Mouse (Mus musculus) cerebellum, adult 11-12 months (tissue): ENCODE results near the gene Clcn7.

Experiments used
- DNase-seq: peaks from one replicate; pipeline ENCODE4 v3.0.0; 2022

The Clcn7 gene

GRCm38 (mm10) chr17:25127681-25128080 is 5.5 kb upstream of the Clcn7 start:
- no peak for DNase-seq

GRCm38 (mm10) chr17:25130060-25130459 is 3.1 kb upstream of the Clcn7 start:
- no peak for DNase-seq

- no peak for DNase-seq
Observed at GRCm38 (mm10) chr17:25135622-25136021, 2.4 kb downstream of the Clcn7 start.

GRCm38 (mm10) chr17:25138803-25139202 is 5.6 kb downstream of the Clcn7 start:
- DNase-seq, result no peak

GRCm38 (mm10) chr17:25139960-25140359 is 6.8 kb downstream of the Clcn7 start:
- DNase-seq, result no peak

- DNase-seq, result no peak
Observed at GRCm38 (mm10) chr17:25162161-25162560, 29.0 kb downstream of the Clcn7 start, which contains the start of gene Ccdc154. Ccdc154 (plus strand) TSS chr17:25162461.

- no peak for DNase-seq
Observed at GRCm38 (mm10) chr17:25163387-25163786, 30.2 kb downstream of the Clcn7 start.

GRCm38 (mm10) chr17:25164770-25165169 is 31.6 kb downstream of the Clcn7 start:
- DNase-seq, result no peak

GRCm38 (mm10) chr17:25165970-25166671 is 32.9 kb downstream of the Clcn7 start:
- no peak for DNase-seq

- DNase-seq, result no peak
Observed at GRCm38 (mm10) chr17:25169706-25170105, 36.5 kb downstream of the Clcn7 start.

GRCm38 (mm10) chr17:25172558-25172957 is 39.4 kb downstream of the Clcn7 start:
- no peak for DNase-seq

- no peak for DNase-seq
Observed at GRCm38 (mm10) chr17:25175411-25175810, 42.2 kb downstream of the Clcn7 start, which contains the start of gene Gm38655. Gm38655 (minus strand) TSS chr17:25175471.

- no peak for DNase-seq
Observed at GRCm38 (mm10) chr17:25183232-25183631, 50.0 kb downstream of the Clcn7 start.

GRCm38 (mm10) chr17:25184129-25184691 is 51.0 kb downstream of the Clcn7 start, which contains the start of gene BC003965:
BC003965 (plus strand) TSS chr17:25184554.
- peak; percentile 97 for DNase-seq

- no peak for DNase-seq
Observed at GRCm38 (mm10) chr17:25184961-25185360, 51.8 kb downstream of the Clcn7 start.

GRCm38 (mm10) chr17:25187784-25188149 is 54.6 kb downstream of the Clcn7 start:
- no peak for DNase-seq

- DNase-seq, result peak; percentile 57
Observed at GRCm38 (mm10) chr17:25188150-25189031, 55.2 kb downstream of the Clcn7 start, which contains the start of gene Unkl. Unkl (plus strand) TSS chr17:25188397.

- DNase-seq, result no peak
Observed at GRCm38 (mm10) chr17:25189091-25189490, 55.9 kb downstream of the Clcn7 start.

GRCm38 (mm10) chr17:25202401-25202800 is 69.2 kb downstream of the Clcn7 start:
- DNase-seq, result no peak

GRCm38 (mm10) chr17:25210006-25210405 is 76.8 kb downstream of the Clcn7 start:
- no peak for DNase-seq

- DNase-seq, result peak; percentile 91
Observed at GRCm38 (mm10) chr17:25210680-25211466, 77.7 kb downstream of the Clcn7 start.

GRCm38 (mm10) chr17:25211705-25212104 is 78.5 kb downstream of the Clcn7 start:
- DNase-seq, result no peak
